8 mouse cellular contexts compared by ENCODE assay signal in the genomic region with DNA sequence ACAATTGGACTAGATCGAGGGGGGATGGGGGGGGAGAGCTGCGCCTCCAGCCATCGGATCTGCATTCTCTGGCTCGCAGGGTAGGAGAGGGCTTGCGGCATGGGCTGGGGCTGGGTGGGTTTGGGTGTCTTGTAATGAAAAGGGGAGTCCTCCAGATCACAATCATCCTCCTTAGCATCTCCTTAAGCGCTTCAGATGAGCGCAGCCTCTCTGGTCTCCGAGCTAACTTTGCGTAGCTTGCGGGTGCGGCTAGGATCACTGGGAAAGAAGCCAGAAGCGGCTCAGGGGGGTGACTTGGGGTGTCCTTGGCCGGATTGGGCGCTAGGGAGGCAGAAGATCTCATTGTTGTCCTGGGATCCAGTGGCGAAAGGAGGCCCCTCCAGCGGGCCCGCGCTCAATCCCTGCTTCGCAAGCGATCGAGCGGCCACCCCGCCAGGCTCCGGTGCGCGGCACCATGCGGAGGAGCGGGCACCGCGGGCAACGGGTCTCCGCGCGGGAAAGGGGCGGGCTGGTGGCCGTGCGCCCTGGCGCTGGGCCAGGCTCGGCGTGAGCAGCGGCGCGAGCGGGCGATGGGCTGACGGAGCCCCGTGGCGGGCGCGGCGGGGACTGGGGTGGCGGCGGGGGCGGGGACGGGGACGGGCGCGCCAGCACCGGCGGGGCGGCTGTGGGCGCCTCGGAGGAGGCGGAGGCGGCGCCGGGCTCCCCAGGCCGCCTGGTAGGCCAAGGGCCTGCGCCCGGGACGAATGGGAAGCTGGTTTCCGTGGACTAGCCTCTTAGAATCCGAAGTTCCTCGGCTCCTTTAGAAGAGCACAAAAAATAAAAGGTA.
DNase-seq lines count a peak whose midpoint lies in the region; ATAC-seq lines count a peak whose summit lies in the region.

No protein-coding gene starts in this region.

- H3K9me3 ChIP-seq in forebrain, embryonic 16.5 days (ENCODE audit: control insufficient read depth, low read length), result no peaks in the 10 kb centered on the region
- no peaks in the 10 kb centered on the region for H3K9me3 ChIP-seq in lung, embryonic 15.5 days

- no peaks in the 10 kb centered on the region for H3K27me3 ChIP-seq in forebrain, embryonic 16.5 days (replicated peaks; ENCODE audit: control insufficient read depth, insufficient read depth, low read length)
- H3K27me3 ChIP-seq in lung, embryonic 15.5 days, result no peaks in the 10 kb centered on the region

- H3K4me2 ChIP-seq in forebrain, embryonic 16.5 days (ENCODE audit: low read length), result peak overlapping the region; percentile 79
- peak overlapping the region; percentile 89 for H3K4me2 ChIP-seq in lung, embryonic 15.5 days

- no peaks in the 10 kb centered on the region for H3K36me3 ChIP-seq in forebrain, embryonic 16.5 days (ENCODE audit: control insufficient read depth, insufficient read depth)
- no peaks in the 10 kb centered on the region for H3K36me3 ChIP-seq in lung, embryonic 15.5 days

- peaks cover 33% of the 10 kb centered on the region for H3K4me1 ChIP-seq in forebrain, embryonic 16.5 days (replicated peaks; ENCODE audit: control insufficient read depth, insufficient read depth, low read length)
- H3K4me1 ChIP-seq in lung, embryonic 15.5 days, result peaks cover 26% of the 10 kb centered on the region

- intact Hi-C loops in heart, postnatal 14 days (cut with DNase I), result loop anchor here (2.0 to 5.0 kb wide), 5 partner anchors 69 to 179 kb away; no protein-coding TSS in a partner anchor

- ATAC-seq in forebrain, embryonic 16.5 days, result peak; percentile 79
- ATAC-seq in lung, embryonic 15.5 days (ENCODE audit: borderline replicate concordance, extremely low read depth, low FRiP score, low TSS enrichment), result peak; percentile 71

- WGBS in forebrain, embryonic 16.5 days, result under 1% methylated on average over 64 of the region's 74 CpGs
- WGBS in lung, embryonic 15.5 days, result under 1% methylated on average over 59 of the region's 74 CpGs

- peak overlapping the region; percentile 98 for H3K27ac ChIP-seq in forebrain, embryonic 16.5 days (ENCODE audit: low read length)
- H3K27ac ChIP-seq in lung, embryonic 15.5 days, result peak overlapping the region; percentile 92

- peak overlapping the region; percentile 98 for H3K9ac ChIP-seq in forebrain, embryonic 16.5 days (replicated peaks; ENCODE audit: low read depth, low read length)
- H3K9ac ChIP-seq in lung, embryonic 15.5 days, result peak overlapping the region; percentile 73

- peak; percentile 56 for DNase-seq in MN1 (ENCODE audit: low spot score)
- peak; percentile 52 to 69 for DNase-seq in cerebellum, adult 18-20 months
- peak; percentile 70 to 76 for DNase-seq in heart, postnatal 14 days
- peak; percentile 57 to 74 for DNase-seq in layer of hippocampus, postnatal 10 days (ENCODE audit: low spot score in 2 of 2)
- peak; percentile 59 for DNase-seq in ovary, adult 18-20 months (ENCODE audit: low spot score)
- peak; percentile 32 for DNase-seq in urinary bladder, postnatal 25 days (ENCODE audit: low spot score)

- peak overlapping the region; percentile 76 for H3K4me3 ChIP-seq in forebrain, embryonic 16.5 days (replicated peaks; ENCODE audit: low read length)
- H3K4me3 ChIP-seq in lung, embryonic 15.5 days, result peak overlapping the region; percentile 75

Comparison
In these comparisons a context has a peak if more than half of its experiments do, and no peak if none do; other contexts are left out.
1. Peak in every context shown above with its lines: DNase-seq, ATAC-seq, H3K4me3 ChIP-seq and H3K27ac ChIP-seq.